Mouse (Mus musculus): Measurements from ENCODE around the gene Nuak2.
A peak's percentile ranks its signal among the peaks of the same experiment; 100 is the strongest.
"Not testable (repeated sequence)": the region's sequence is repeated elsewhere in the genome, so short reads cannot be mapped to it uniquely, and the experiment has no call there.

Nuak2 gene

DNA sequence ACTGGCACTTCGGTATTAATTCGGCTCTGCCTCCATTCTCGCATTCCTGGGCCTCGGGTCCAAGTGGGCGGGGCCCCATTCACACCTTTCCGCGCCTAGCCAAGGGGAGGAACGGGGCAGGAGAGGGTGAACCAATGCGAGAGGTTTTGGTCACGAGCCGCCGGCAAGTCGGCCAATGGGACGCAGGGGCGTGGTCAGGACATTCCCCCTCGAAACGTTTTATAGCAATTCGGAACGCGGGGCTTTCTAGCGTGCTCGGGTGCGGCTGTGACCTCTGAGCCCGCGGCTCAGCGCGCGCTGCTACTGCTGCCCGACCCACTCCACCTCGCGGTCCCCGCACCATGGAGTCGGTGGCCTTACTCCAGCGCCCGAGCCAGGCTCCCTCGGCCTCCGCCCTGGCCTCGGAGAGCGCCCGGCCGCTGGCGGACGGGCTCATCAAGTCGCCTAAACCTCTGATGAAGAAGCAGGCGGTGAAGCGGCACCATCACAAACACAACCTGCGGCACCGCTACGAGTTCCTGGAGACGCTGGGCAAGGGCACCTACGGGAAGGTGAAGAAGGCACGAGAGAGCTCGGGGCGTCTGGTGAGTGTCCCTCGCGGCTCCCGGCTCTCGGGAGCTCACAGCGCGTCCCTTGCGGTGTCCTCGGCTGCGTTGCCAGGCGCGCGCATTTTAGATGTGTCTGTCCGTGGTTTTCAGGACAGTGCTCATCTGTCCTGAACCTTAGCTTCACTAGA is at the start of gene Nuak2:
Nuak2 (plus strand) TSS at position 238 of the 736 bp plus-strand sequence.
- DNase-seq: peak; percentile 99

DNA sequence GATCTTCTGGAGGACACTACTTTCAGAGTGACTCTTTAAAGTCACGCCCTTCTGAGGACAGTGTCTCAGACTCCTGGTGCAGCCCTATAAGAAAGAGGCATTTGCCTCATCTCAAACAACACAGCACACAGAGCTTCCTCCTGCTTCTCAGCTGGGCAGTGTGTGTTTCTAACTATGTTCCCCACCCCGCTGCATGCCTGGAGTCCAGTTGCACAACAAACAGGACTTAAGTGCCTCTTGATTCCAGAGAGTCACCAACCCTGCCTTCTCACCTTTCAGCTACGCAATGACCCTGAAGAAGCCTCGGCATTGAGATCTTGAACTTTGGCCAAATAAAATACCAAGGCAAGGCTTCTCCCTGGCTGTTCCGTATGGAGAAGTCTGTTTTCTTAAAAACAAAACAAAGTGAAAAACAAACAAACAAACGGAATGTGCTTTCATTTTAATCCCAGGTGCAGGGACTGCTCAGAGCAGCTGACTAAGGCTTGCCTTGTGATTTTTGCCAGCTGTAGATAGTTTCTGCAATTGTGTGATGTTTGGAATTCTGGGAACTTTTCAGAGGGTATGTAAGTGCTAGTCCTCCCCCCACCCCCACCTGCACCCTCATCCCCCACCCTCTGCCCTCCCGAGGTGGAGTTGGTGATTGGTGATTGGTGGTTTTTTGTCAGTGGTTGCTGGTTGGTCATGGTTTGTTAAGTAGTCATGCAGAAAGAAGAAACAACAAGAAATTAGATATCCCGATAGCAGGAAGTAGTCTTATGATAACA is 49.0 kb upstream of the Nuak2 start:
- no peak for DNase-seq

DNA sequence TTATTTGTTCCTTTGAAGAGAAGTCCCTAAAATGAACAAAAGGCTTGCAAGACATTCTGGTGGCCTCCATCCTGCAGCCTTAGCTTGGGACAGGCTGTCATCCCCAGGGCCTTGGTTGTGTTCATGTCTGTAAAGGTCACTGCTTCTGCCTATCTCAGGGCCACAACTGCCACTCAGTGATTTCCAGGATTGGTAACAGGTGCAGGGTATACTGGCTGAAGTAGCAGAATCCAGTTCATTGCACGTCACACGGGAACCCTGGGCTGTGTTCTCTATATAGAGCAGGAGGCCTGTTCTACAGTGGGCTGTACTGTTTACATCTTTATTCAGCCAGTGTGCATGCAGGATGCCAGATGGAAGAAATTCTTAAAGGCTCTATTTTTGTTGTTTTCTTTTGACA is 48.0 kb upstream of the Nuak2 start:
- DNase-seq: no peak

GRCm38 (mm10) chr1:132268418-132269060 is 47.4 kb upstream of the Nuak2 start:
- DNase-seq: no peak

DNA sequence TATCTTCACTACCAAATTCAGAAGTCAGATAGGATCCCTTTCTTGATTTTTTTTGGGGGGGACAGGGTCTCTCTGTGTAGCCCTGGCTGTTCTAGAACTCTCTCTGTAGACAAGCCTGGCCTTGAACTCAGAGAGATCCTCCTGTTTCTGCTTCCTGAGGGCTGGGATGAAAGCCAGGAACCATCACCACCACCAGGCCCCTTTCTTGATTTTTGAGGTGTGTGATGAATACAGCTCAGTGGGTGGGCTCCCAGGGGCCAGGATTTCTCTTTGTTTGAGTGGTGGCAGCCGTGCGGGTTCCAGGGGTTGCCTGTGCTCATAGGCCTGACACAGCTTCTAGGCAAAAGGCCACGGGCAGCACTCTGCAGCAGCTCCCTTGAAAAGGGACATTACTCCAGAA is 44.7 kb upstream of the Nuak2 start:
- DNase-seq: no peak

DNA sequence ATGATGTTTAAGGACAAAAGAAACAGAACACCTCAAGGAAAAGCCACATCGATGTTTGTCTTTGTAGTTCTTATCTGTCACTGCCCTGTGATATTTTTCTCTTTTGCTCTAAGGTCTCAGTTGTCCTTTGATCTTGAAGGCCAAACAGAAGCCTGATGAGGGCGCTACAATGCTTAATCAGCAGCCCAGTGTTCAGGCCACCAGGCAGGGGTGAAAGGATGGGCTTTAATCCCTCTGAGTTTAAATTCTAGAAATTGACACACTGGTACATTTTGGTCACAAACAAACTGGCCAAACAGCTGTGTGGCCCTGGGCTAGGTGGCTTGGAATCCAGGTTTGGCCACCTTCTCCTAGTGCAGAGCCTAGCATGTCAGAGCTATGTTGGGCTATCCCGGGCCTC is 39.2 kb upstream of the Nuak2 start:
- no peak for DNase-seq

GRCm38 (mm10) chr1:132277124-132277523 is 38.8 kb upstream of the Nuak2 start:
- no peak for DNase-seq

- DNase-seq: not testable (repeated sequence)
Measured at GRCm38 (mm10) chr1:132280636-132281035, 35.3 kb upstream of the Nuak2 start.

DNA sequence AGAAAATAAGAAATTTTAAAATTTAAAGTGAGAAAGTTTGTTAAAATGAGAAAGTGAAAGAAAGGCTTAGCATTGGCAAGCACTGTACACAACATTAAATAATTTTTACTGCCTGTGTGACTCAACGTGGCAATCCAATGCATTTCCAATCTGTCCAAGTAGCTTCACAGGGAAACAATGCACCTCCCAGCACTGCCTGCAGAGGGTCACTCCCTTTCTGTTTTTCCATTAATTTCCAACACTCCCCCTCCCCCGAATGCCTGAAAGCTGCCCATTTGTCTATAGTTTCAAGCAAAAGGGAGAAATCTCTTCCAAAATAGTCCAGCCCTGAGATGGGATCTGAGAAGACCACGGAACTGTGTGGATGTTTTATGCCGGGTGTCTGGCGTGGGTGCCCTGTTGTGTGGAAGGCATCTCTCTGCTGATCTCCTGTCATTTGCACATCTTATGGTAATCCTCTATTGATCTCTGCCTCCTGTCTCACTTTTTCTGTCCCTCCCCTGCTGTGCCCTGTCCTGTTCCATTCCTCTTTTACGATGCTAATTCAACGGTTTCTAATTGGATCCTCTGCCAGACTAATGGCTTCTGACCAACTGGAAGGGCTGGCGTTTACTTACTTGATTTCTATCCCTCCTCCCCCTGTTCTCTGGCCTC is 34.3 kb upstream of the Nuak2 start:
- DNase-seq: no peak

GRCm38 (mm10) chr1:132282177-132282536 is 33.8 kb upstream of the Nuak2 start:
- no peak for DNase-seq

DNA sequence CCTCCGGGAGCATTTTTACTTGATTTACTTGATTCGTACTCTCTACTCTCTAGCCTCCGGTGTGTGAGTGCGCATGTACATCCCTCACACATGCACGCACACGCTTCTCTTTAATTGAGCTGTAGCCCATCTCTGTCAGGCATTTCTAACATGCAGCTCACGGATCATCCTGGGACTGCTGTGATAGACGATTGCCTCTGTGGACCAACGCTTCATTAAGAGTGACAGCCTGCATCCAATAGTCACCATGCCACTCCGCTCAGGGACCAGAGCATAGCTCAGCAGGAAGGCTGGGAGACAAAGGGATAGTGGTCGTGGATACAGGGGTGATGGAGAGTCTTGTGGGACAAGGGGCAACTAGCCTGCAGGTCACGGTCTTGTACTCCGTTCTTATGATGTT is 32.9 kb upstream of the Nuak2 start:
- DNase-seq: no peak

GRCm38 (mm10) chr1:132286735-132287134 is 29.2 kb upstream of the Nuak2 start:
- no peak for DNase-seq

DNA sequence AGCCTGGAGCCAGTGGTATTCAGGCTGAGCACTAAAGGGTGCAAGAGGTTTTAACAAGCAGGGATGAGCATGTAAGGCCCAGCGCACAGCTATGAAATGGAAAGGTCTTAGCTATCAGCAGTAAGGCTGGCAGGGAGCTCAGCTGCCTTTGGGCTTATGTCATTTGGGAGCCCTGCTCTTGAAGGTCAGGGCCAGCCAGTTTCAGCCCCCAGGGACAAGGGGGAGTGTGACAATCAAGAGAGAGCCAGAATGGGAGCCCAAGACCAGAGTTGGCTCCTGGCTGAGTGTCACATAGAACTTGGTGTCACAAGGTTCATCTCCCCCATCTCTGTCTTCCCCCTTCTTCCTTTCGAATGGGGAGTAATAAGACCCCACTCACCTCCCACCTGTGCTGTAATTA is 28.5 kb upstream of the Nuak2 start:
- DNase-seq: no peak

- no peak for DNase-seq
Measured at GRCm38 (mm10) chr1:132287991-132288451, 27.9 kb upstream of the Nuak2 start.

DNA sequence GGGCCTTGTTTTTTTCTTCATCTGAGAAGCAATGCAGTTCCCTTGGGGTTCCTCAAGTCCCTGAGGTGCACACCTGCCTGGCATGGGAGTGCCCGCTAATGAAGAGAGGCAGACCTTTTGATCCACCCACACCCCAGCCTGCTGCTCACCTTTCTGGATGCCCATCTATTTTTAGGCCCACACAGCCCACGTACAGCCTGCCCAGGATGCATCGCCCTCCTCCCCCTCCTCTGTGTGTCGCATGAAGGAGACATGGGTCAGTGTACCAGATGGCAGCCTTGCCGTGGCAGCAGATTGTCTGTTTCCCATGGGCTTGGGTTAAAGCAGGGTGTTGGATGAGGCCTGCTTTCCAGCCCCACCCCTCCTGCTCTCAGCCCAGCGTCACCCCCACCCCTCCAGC is 26.0 kb upstream of the Nuak2 start:
- DNase-seq: no peak

GRCm38 (mm10) chr1:132290921-132291675 is 24.8 kb upstream of the Nuak2 start:
- peak; percentile 90 for DNase-seq

DNA sequence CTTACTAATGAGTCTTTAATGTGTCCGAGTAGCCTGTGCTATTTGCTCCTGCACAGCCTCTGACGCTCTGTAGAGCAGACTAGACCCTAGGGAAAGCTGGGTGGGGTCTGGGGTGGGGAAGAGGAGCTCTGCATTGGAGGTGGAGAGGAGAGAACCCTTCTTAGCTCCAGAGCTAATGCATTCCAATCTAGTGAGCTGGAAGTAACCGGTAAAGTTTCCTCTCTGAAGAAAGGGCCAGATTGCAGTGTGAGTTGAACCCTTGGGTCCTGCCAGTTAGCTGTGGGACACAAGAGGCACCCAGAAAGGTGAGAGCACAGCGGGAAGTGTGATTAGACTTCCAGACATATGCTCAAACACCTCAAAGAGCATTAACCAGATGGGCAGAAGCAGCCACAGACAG is 24.2 kb upstream of the Nuak2 start:
- DNase-seq: no peak

- DNase-seq: peak; percentile 89
Measured at GRCm38 (mm10) chr1:132292318-132293129, 23.4 kb upstream of the Nuak2 start.

DNA sequence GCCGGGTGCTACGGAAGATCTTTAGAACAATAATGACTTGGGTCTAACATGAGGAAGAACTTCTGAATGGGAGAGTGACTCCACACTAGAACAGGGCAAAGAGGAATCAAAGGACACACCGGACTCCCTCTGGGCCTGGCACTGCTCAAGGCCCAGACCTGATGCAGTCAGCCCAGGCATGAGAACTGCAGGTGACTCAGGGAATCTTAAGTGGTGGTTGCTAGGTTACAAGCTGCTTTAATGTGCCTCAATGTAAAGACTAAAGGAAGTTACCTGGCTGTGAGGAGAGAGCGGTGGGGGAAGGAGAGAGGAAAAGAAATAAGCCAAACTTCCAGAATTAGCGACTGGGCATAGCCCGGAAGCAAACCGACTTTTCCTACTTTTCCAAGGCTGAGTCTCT is 20.4 kb upstream of the Nuak2 start:
- no peak for DNase-seq

- DNase-seq: peak; percentile 91
Measured at GRCm38 (mm10) chr1:132296051-132296450, 19.9 kb upstream of the Nuak2 start.

DNA sequence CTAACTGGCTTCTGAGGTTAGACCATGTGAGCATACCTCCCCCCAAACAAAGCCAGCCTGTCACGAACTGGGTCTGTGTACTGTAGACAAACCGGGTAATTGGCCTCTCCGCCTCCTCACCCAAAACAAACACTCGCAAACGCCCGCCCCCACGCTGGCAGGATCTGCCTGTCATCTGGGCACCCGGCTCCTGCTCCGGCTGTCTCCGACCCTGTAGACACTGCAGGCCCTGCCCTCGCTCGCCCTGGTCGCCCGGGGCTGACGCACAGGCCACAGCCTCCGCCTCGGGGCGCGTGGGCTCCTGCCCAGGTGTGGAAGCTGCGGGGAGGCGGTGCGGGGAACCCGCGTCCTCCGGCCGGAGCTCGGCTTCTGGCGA is 17.5 kb upstream of the Nuak2 start, which contains the start of gene Klhdc8a:
Klhdc8a (plus strand) TSS at position 202 of the 376 bp plus-strand sequence.
- peak; percentile 92 for DNase-seq
